Mouse (Mus musculus): Measurements from ENCODE around the gene Krtap5-3. TPM values are rescaled to one million over a fixed set of nuclear protein-coding genes. Genes with fewer than 3 reads are reported as not detected.
"Not testable (repeated sequence)": the region's sequence is repeated elsewhere in the genome, so short reads cannot be mapped to it uniquely, and the experiment has no call there.

Gene Krtap5-3
- polyA plus RNA-seq, 1 experiment from 2014 or later = not detected

- not testable (repeated sequence) for H3K9me3 ChIP-seq (ENCODE audit: control insufficient read depth, low read length); H3K27me3 ChIP-seq (ENCODE audit: control insufficient read depth, insufficient read depth, low read length); ATAC-seq (ENCODE audit: insufficient number of reproducible peaks, insufficient read depth, low FRiP score, low read depth); H3K4me1 ChIP-seq (ENCODE audit: control insufficient read depth in 2 of 2, insufficient read depth in 2 of 2, low read length in 2 of 2); H3K36me3 ChIP-seq (ENCODE audit: control insufficient read depth, insufficient read depth, low read length); H3K9ac ChIP-seq (ENCODE audit: low read length); H3K4me3 ChIP-seq (ENCODE audit: control insufficient read depth in 1 of 2, insufficient read depth in 1 of 2, low read depth in 1 of 2, low read length in 2 of 2); H3K4me2 ChIP-seq (ENCODE audit: low read length); H3K27ac ChIP-seq (replicated peaks in 1 of 2; ENCODE audit: control insufficient read depth in 1 of 2, insufficient read depth in 1 of 2, low read depth in 2 of 2, low read length in 2 of 2)
- WGBS = 50% methylated on average over 1 of the region's 1 CpGs
These were observed 11.0 kb downstream of the Krtap5-3 start for GRCm38 (mm10) chr7:142212136-142212535.

DNA sequence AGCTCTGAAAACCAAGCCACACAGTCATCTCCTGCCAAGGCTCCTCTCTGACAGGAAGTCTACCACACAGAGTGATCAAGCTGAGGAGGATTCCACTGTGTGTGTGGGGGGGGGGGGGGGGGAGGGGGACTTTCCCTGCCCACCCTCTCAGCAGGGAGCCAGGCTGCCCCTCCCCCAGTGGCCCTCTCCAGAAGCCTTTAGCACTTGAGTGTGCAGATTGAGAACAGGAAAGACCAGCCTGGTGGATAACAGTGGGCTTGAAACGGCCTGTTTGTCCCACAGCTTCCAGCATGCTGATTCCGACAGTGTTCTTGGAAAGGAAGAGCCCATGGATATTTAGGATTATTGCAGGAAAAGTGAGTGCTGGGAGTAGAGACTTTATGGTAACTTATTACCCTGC is 23.4 kb downstream of the Krtap5-3 start:
- H3K4me1 ChIP-seq (ENCODE audit: control insufficient read depth in 2 of 2, insufficient read depth in 2 of 2, low read length in 2 of 2) = no peaks in the 10 kb centered on the region
- ATAC-seq (ENCODE audit: insufficient number of reproducible peaks, insufficient read depth, low FRiP score, low read depth) = no peak
- H3K36me3 ChIP-seq (ENCODE audit: control insufficient read depth, insufficient read depth, low read length) = no peaks in the 10 kb centered on the region
- H3K9me3 ChIP-seq (ENCODE audit: control insufficient read depth, low read length) = no peaks in the 10 kb centered on the region
- WGBS = 14% methylated on average over 2 of the region's 2 CpGs
- no peak overlapping the region for H3K27ac ChIP-seq (replicated peaks in 1 of 2; ENCODE audit: control insufficient read depth in 1 of 2, insufficient read depth in 1 of 2, low read depth in 2 of 2, low read length in 2 of 2)
- no peaks in the 10 kb centered on the region for H3K27me3 ChIP-seq (ENCODE audit: control insufficient read depth, insufficient read depth, low read length)
- H3K4me2 ChIP-seq (ENCODE audit: low read length) = no peak overlapping the region
- no peak overlapping the region for H3K4me3 ChIP-seq (ENCODE audit: control insufficient read depth in 1 of 2, insufficient read depth in 1 of 2, low read depth in 1 of 2, low read length in 2 of 2)
- H3K9ac ChIP-seq (ENCODE audit: low read length) = no peak overlapping the region

DNA sequence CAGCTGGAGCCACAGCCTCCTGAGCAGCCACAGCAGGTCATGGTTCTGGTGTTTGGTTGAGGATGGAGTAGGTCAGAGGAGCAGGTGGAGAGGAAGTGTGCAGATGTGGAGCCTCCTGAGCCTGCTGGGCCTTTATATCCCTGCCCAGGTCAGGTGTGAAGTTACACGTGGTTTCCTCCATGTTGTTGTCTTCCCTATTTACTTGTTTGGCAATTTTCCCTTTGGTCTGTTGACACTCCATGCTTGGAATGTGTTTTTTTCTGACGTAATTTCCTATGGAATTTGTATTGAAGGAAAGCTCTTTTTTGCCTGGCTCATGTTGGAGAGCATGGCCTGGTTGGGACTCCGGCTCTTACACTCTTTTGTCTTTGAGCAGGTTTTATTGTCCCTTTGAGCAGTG is 28.7 kb downstream of the Krtap5-3 start, which contains the start of gene Krtap5-5:
TSS of gene Krtap5-5 (minus strand) at position 101 of the 400 bp plus-strand sequence.
- not testable (repeated sequence) for H3K36me3 ChIP-seq (ENCODE audit: control insufficient read depth, insufficient read depth, low read length); H3K9me3 ChIP-seq (ENCODE audit: control insufficient read depth, low read length); H3K27ac ChIP-seq (replicated peaks in 1 of 2; ENCODE audit: control insufficient read depth in 1 of 2, insufficient read depth in 1 of 2, low read depth in 2 of 2, low read length in 2 of 2); H3K4me3 ChIP-seq (ENCODE audit: control insufficient read depth in 1 of 2, insufficient read depth in 1 of 2, low read depth in 1 of 2, low read length in 2 of 2); H3K27me3 ChIP-seq (ENCODE audit: control insufficient read depth, insufficient read depth, low read length); H3K4me1 ChIP-seq (ENCODE audit: control insufficient read depth in 2 of 2, insufficient read depth in 2 of 2, low read length in 2 of 2); H3K9ac ChIP-seq (ENCODE audit: low read length); ATAC-seq (ENCODE audit: insufficient number of reproducible peaks, insufficient read depth, low FRiP score, low read depth); H3K4me2 ChIP-seq (ENCODE audit: low read length)
- WGBS = 33% methylated on average over 3 of the region's 3 CpGs

GRCm38 (mm10) chr7:142231540-142231939 is 30.4 kb downstream of the Krtap5-3 start:
- Histone ChIP-seq H3K4me2 (ENCODE audit: low read length) (no peak overlapping the region), H3K27ac (replicated peaks in 1 of 2; ENCODE audit: control insufficient read depth in 1 of 2, insufficient read depth in 1 of 2, low read depth in 2 of 2, low read length in 2 of 2) (no peak overlapping the region), H3K27me3 (ENCODE audit: control insufficient read depth, insufficient read depth, low read length) (no peaks in the 10 kb centered on the region), H3K36me3 (ENCODE audit: control insufficient read depth, insufficient read depth, low read length) (no peaks in the 10 kb centered on the region), H3K4me3 (ENCODE audit: control insufficient read depth in 1 of 2, insufficient read depth in 1 of 2, low read depth in 1 of 2, low read length in 2 of 2) (no peak overlapping the region), H3K9me3 (ENCODE audit: control insufficient read depth, low read length) (peaks cover 15% of the 10 kb centered on the region; the same call in 1 of the 2 replicates), H3K9ac (ENCODE audit: low read length) (no peak overlapping the region), H3K4me1 (ENCODE audit: control insufficient read depth in 2 of 2, insufficient read depth in 2 of 2, low read length in 2 of 2) (no peaks in the 10 kb centered on the region)
- 40% methylated on average over 1 of the region's 1 CpGs for WGBS
- ATAC-seq (ENCODE audit: insufficient number of reproducible peaks, insufficient read depth, low FRiP score, low read depth) = no peak

- WGBS = 29% methylated on average over 2 of the region's 2 CpGs
- H3K4me1 ChIP-seq (ENCODE audit: control insufficient read depth in 2 of 2, insufficient read depth in 2 of 2, low read length in 2 of 2) = no peaks in the 10 kb centered on the region
- no peak for ATAC-seq (ENCODE audit: insufficient number of reproducible peaks, insufficient read depth, low FRiP score, low read depth)
- H3K4me3 ChIP-seq (ENCODE audit: control insufficient read depth in 1 of 2, insufficient read depth in 1 of 2, low read depth in 1 of 2, low read length in 2 of 2) = no peak within 1 kb of the TSS
- peaks cover 4% of the 10 kb centered on the region for H3K9me3 ChIP-seq (ENCODE audit: control insufficient read depth, low read length)
- no peak within 1 kb of the TSS for H3K27ac ChIP-seq (replicated peaks in 1 of 2; ENCODE audit: control insufficient read depth in 1 of 2, insufficient read depth in 1 of 2, low read depth in 2 of 2, low read length in 2 of 2)
- H3K36me3 ChIP-seq (ENCODE audit: control insufficient read depth, insufficient read depth, low read length) = no peaks in the 10 kb centered on the region
- no peak within 1 kb of the TSS for H3K4me2 ChIP-seq (ENCODE audit: low read length)
- H3K27me3 ChIP-seq (ENCODE audit: control insufficient read depth, insufficient read depth, low read length) = no peaks in the 10 kb centered on the region
- no peak within 1 kb of the TSS for H3K9ac ChIP-seq (ENCODE audit: low read length)
These were observed 39.8 kb downstream of the Krtap5-3 start, which contains the start of gene Gm40460 for GRCm38 (mm10) chr7:142240978-142241377. Gene Gm40460 (minus strand): TSS chr7:142241078.

GRCm38 (mm10) chr7:142249824-142250223 is 48.7 kb downstream of the Krtap5-3 start:
- WGBS = 0% methylated on average over 1 of the region's 1 CpGs
- H3K4me3 ChIP-seq (ENCODE audit: control insufficient read depth in 1 of 2, insufficient read depth in 1 of 2, low read depth in 1 of 2, low read length in 2 of 2) = no peak overlapping the region
- no peak for ATAC-seq (ENCODE audit: insufficient number of reproducible peaks, insufficient read depth, low FRiP score, low read depth)
- H3K4me1 ChIP-seq (ENCODE audit: control insufficient read depth in 2 of 2, insufficient read depth in 2 of 2, low read length in 2 of 2) = no peaks in the 10 kb centered on the region
- no peak overlapping the region for H3K9ac ChIP-seq (ENCODE audit: low read length)
- H3K4me2 ChIP-seq (ENCODE audit: low read length) = no peak overlapping the region
- H3K9me3 ChIP-seq (ENCODE audit: control insufficient read depth, low read length) = no peaks in the 10 kb centered on the region
- H3K36me3 ChIP-seq (ENCODE audit: control insufficient read depth, insufficient read depth, low read length) = no peaks in the 10 kb centered on the region
- H3K27me3 ChIP-seq (ENCODE audit: control insufficient read depth, insufficient read depth, low read length) = no peaks in the 10 kb centered on the region
- no peak overlapping the region for H3K27ac ChIP-seq (replicated peaks in 1 of 2; ENCODE audit: control insufficient read depth in 1 of 2, insufficient read depth in 1 of 2, low read depth in 2 of 2, low read length in 2 of 2)

Other genes with a start within 250 kb of the Krtap5-3 start
- 46.8 and 48.9 TPM in 2 replicates for gene Mob2, start 140.3 kb upstream of the Krtap5-3 start, polyA plus RNA-seq (2014; fragmentation: Nextera tagmentation; extraction: Ambion mirVana)
- 13.3 and 16.7 TPM in 2 replicates for gene Dusp8, start 105.5 kb upstream of the Krtap5-3 start, polyA plus RNA-seq (2014; fragmentation: Nextera tagmentation; extraction: Ambion mirVana)
- not detected in 2 replicates for gene Gm45618, start 80.6 kb upstream of the Krtap5-3 start, polyA plus RNA-seq (2014; fragmentation: Nextera tagmentation; extraction: Ambion mirVana)
- gene Gm39115, start 65.3 kb upstream of the Krtap5-3 start, polyA plus RNA-seq (2014; fragmentation: Nextera tagmentation; extraction: Ambion mirVana) = not detected in 2 replicates
- gene Gm45337, start 56.8 kb upstream of the Krtap5-3 start, polyA plus RNA-seq (2014; fragmentation: Nextera tagmentation; extraction: Ambion mirVana) = not detected in 2 replicates
- not detected in 2 replicates for gene Gm29735, start 44.3 kb upstream of the Krtap5-3 start, polyA plus RNA-seq (2014; fragmentation: Nextera tagmentation; extraction: Ambion mirVana)
- gene Gm4553, start 35.6 kb upstream of the Krtap5-3 start, polyA plus RNA-seq (2014; fragmentation: Nextera tagmentation; extraction: Ambion mirVana) = not detected in 2 replicates
- not detected in 2 replicates for gene Krtap5-2, start 25.4 kb upstream of the Krtap5-3 start, polyA plus RNA-seq (2014; fragmentation: Nextera tagmentation; extraction: Ambion mirVana)
- gene Gm10153, start 11.0 kb upstream of the Krtap5-3 start, polyA plus RNA-seq (2014; fragmentation: Nextera tagmentation; extraction: Ambion mirVana) = not detected in 2 replicates
- gene Gm7579, start 10.5 kb downstream of the Krtap5-3 start, polyA plus RNA-seq (2014; fragmentation: Nextera tagmentation; extraction: Ambion mirVana) = not detected in 2 replicates
- gene Krtap5-5, start 28.6 kb downstream of the Krtap5-3 start, polyA plus RNA-seq (2014; fragmentation: Nextera tagmentation; extraction: Ambion mirVana) = not detected in 2 replicates
- gene Gm40460, start 39.7 kb downstream of the Krtap5-3 start, polyA plus RNA-seq (2014; fragmentation: Nextera tagmentation; extraction: Ambion mirVana) = not detected in 2 replicates
- gene Gm2431, start 57.0 kb downstream of the Krtap5-3 start, polyA plus RNA-seq (2014; fragmentation: Nextera tagmentation; extraction: Ambion mirVana) = not detected in 2 replicates
- not detected in 2 replicates for gene Gm4559, start 73.0 kb downstream of the Krtap5-3 start, polyA plus RNA-seq (2014; fragmentation: Nextera tagmentation; extraction: Ambion mirVana)
- gene Krtap5-1, start 95.8 kb downstream of the Krtap5-3 start, polyA plus RNA-seq (2014; fragmentation: Nextera tagmentation; extraction: Ambion mirVana) = not detected in 2 replicates
- gene Krtap5-4, start 102.2 kb downstream of the Krtap5-3 start, polyA plus RNA-seq (2014; fragmentation: Nextera tagmentation; extraction: Ambion mirVana) = 0.19 TPM in 1 of 2 replicates, not detected in the other
- 4.2 and 7.5 TPM in 2 replicates for gene Ifitm10, start 172.4 kb downstream of the Krtap5-3 start, polyA plus RNA-seq (2014; fragmentation: Nextera tagmentation; extraction: Ambion mirVana)
- not detected in 2 replicates for gene Gm49369, start 181.3 kb downstream of the Krtap5-3 start, polyA plus RNA-seq (2014; fragmentation: Nextera tagmentation; extraction: Ambion mirVana)
- gene Ctsd, start 186.7 kb downstream of the Krtap5-3 start, polyA plus RNA-seq (2014; fragmentation: Nextera tagmentation; extraction: Ambion mirVana) = 516 and 537 TPM in 2 replicates
- gene Syt8, start 233.5 kb downstream of the Krtap5-3 start, polyA plus RNA-seq (2014; fragmentation: Nextera tagmentation; extraction: Ambion mirVana) = not detected in 2 replicates
- gene Tnni2, start 240.4 kb downstream of the Krtap5-3 start, polyA plus RNA-seq (2014; fragmentation: Nextera tagmentation; extraction: Ambion mirVana) = 24.1 and 31.7 TPM in 2 replicates

All from heart, embryonic 14.5 days (tissue).